Mouse (Mus musculus) adrenal gland, adult 8-10 months (tissue): ENCODE data around the gene Klhl7. TPM values are rescaled to one million over a fixed set of nuclear protein-coding genes. Genes with fewer than 3 reads are reported as not detected.
"Not testable (repeated sequence)": the region's sequence is repeated elsewhere in the genome, so short reads cannot be mapped to it uniquely, and the experiment has no call there.

ENCODE experiments used
- DNase-seq: peaks from one replicate; pipeline ENCODE4 v3.0.0; 2022
- total RNA-seq, 4 experiments: library from RNA; stranded (reverse); gene quantifications; 2 replicates each; pipeline ENCODE4 v1.2.4; 2022

Gene Klhl7
- total RNA-seq, 4 experiments from 2014 or later, result 37.0 to 41.8 (median 39.4) TPM

- no peak for DNase-seq
These were observed 4.5 kb upstream of the Klhl7 start for GRCm38 (mm10) chr5:24095881-24096280.

GRCm38 (mm10) chr5:24100810-24101311 lies 456 bp downstream of the Klhl7 start:
- DNase-seq, result peak; percentile 30

- no peak for DNase-seq
These were observed 1.2 kb downstream of the Klhl7 start for GRCm38 (mm10) chr5:24101446-24102140.

GRCm38 (mm10) chr5:24103235-24103634 lies 2.8 kb downstream of the Klhl7 start:
- DNase-seq, result not testable (repeated sequence)

- no peak for DNase-seq
These were observed 3.4 kb downstream of the Klhl7 start for GRCm38 (mm10) chr5:24103841-24104240.

GRCm38 (mm10) chr5:24107071-24107739 lies 6.8 kb downstream of the Klhl7 start:
- no peak for DNase-seq

- no peak for DNase-seq
These were observed 7.3 kb downstream of the Klhl7 start for GRCm38 (mm10) chr5:24107740-24108098.

GRCm38 (mm10) chr5:24110068-24110467 lies 9.7 kb downstream of the Klhl7 start:
- DNase-seq, result no peak

GRCm38 (mm10) chr5:24112116-24112903 lies 11.9 kb downstream of the Klhl7 start:
- no peak for DNase-seq

- no peak for DNase-seq
These were observed 21.8 kb downstream of the Klhl7 start for GRCm38 (mm10) chr5:24122221-24122620.

- DNase-seq, result no peak
These were observed 23.8 kb downstream of the Klhl7 start for GRCm38 (mm10) chr5:24124175-24124574.

- DNase-seq, result no peak
These were observed 24.3 kb downstream of the Klhl7 start for GRCm38 (mm10) chr5:24124579-24125276.

- DNase-seq, result no peak
These were observed 25.7 kb downstream of the Klhl7 start for GRCm38 (mm10) chr5:24125910-24126636.

GRCm38 (mm10) chr5:24126967-24127366 lies 26.6 kb downstream of the Klhl7 start:
- DNase-seq, result no peak

GRCm38 (mm10) chr5:24146964-24147363 lies 46.6 kb downstream of the Klhl7 start:
- no peak for DNase-seq

- DNase-seq, result no peak
These were observed 51.8 kb downstream of the Klhl7 start for GRCm38 (mm10) chr5:24152199-24152598.

GRCm38 (mm10) chr5:24156774-24157173 lies 56.4 kb downstream of the Klhl7 start:
- no peak for DNase-seq

- peak; percentile 92 for DNase-seq
These were observed 64.5 kb downstream of the Klhl7 start, which contains the start of gene Nupl2 for GRCm38 (mm10) chr5:24164789-24165445. Gene Nupl2, plus strand, starts transcription at chr5:24164963.

GRCm38 (mm10) chr5:24167263-24167662 lies 66.9 kb downstream of the Klhl7 start:
- no peak for DNase-seq

- DNase-seq, result no peak
These were observed 69.5 kb downstream of the Klhl7 start for GRCm38 (mm10) chr5:24169881-24170280.

- no peak for DNase-seq
These were observed 71.7 kb downstream of the Klhl7 start for GRCm38 (mm10) chr5:24172092-24172491.
